Mouse (Mus musculus): ENCODE data around the gene Arhgdib.

- TF ChIP-seq CTCF (IDR thresholded peaks at IDR 0.05; ENCODE audit: low read depth), result no peak
- TF ChIP-seq EP300 (IDR thresholded peaks at IDR 0.05; ENCODE audit: low read depth), result no peak
These were observed 43.5 kb downstream of the Arhgdib start for GRCm38 (mm10) chr6:136898222-136898621.
